Mouse (Mus musculus) left cerebral cortex, postnatal 10 days (tissue): ENCODE results near the gene Rtel1. TPM values are rescaled to one million over a fixed set of nuclear protein-coding genes. Genes with fewer than 3 reads are reported as not detected.
A peak's percentile ranks its signal among the peaks of the same experiment; 100 is the strongest.

ENCODE experiments used
- DNase-seq, 2 experiments: peaks; one replicate each; pipeline ENCODE4 v3.0.0; 2021 to 2022; ENCODE audit warnings: low spot score in 2 of 2, mixed read lengths in 1 of 2; ENCODE audit errors: extremely low spot score in 1 of 2
- intact Hi-C: fragments of 180-260 bp; cut with DNase I; formaldehyde crosslinking; loops from one replicate; pipeline ENCODE4 v1.15.1; 2025
- total RNA-seq, 2 experiments: library from RNA; stranded (reverse); gene quantifications; 2 replicates each; pipeline ENCODE4 v1.2.3; 2021

The Rtel1 gene
- total RNA-seq: 10 to 100 TPM; 41.1 to 46.6 TPM

DNA sequence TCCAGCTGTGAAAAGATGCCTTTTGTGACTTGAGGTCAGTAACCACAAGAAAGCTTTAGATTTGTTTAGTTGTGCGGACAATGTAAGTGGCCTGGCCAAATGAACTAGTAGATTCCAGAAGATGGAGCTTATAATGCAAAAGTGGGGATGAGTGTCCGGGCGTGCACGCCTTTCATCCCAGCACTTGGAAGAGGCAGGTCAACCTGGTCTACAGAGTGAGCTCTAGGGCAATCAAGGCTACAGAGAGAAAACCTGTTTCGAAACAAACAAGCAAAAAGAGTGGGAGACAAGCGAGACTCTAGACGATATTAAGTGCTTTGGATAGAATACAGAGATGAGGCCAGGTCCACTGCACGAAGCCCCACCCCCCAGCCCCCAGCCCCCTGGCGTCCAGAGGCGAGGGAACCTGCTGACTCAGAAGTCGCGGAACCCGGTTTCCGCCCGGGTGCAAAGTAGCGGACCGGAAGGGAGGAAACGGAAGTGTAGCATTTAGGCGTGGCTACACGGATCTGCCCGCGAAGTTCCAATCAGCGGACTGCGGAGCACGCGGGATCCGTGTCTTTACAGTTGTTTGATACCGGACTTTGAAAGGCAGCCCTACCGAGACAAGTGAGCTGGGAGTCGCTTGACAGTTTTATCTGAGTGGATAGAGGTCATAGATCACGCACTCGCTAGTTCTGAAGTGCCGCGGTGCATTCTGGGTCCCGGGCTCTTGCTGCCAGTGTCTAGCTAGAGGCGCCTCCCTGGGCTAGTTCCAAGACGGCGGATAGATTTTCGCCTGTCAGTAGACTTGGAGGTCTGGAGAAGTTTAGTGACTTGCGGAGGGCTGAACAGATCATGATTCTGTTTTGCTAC lies at the start of gene Rtel1:
Gene Rtel1 (plus strand): TSS at position 492 of the 855 bp plus-strand sequence.
- intact Hi-C loops: no loop called here
- peak; percentile 81 to 89 for DNase-seq

DNA sequence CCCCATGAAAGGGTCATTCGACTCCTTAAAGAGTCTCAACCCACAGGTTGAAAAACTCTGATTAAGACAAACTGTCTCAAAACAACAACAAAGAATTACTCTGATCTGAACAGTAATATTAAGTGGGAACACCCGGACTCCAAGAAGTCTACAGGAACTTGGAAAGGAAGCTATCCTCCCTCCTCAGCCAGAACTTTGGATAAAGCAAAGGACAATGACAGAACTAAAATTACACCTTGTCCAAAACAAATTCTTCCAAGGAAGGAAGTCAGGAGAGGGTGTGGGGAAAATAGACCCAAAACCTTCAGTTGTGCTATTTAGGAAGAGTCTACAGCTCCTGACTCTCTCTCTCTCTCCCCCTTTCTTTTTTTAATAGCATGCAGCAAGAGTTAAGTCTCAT lies 47.4 kb upstream of the Rtel1 start:
- DNase-seq: no peak
- intact Hi-C loops: no loop called here

DNA sequence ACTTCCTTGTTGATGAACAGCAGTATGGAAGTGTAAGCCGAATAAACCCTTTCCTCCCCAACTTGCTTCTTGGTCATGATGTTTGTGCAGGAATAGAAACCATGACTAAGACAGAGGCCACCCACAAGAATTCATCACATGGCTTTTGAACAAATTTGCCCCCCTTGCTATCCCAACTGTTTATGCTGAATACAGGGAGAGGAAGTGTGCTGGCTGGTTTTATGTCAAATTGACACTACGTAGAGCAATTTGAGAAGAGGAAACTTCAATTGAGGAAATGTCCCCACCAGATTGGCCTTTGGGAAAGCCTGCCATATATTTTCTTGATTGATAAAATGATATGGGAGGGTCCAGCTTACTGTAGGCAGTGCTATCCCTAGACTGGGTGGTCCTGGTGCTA lies 45.7 kb upstream of the Rtel1 start:
- no peak for DNase-seq
- intact Hi-C loops: no loop called here

DNA sequence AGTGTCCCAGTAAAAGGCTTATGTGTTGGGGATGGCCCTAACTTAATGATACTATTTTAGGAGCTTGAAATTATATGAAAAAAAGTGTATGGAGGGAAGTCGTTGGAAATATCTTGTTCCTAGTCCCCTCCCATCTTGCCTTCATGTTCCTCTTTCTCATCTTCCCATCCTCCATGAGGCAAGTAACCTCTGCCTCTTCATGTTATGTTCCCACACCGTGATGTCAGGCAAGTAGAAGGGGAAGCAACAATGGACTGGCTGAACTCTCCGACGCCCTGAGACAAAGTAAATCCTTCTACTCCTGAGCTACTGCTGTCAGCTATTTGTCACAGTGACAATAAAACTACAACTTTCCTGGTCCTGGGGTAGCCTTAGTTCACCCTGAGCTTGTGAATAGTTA lies 44.9 kb upstream of the Rtel1 start:
- DNase-seq: no peak
- intact Hi-C loops: no loop called here

DNA sequence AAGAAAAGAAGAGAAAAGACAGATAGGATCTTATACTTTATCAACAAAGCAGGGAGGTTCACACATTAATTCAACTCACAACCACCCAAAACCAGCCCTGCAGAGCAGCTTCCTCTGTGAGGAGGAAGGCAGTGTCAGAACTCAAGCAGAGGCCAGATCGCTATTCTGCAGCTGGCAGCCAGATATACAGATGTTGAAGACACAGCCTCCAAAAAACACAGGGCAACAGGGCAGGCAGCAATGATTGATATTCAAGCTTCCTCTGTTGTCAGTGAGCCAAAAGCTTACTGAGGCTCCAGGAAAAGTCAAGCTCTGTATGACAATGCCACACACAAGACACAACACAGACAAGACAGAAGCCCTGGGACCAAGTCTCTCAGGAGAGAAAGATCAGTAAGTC lies 42.8 kb upstream of the Rtel1 start:
- DNase-seq: no peak
- intact Hi-C loops: no loop called here

DNA sequence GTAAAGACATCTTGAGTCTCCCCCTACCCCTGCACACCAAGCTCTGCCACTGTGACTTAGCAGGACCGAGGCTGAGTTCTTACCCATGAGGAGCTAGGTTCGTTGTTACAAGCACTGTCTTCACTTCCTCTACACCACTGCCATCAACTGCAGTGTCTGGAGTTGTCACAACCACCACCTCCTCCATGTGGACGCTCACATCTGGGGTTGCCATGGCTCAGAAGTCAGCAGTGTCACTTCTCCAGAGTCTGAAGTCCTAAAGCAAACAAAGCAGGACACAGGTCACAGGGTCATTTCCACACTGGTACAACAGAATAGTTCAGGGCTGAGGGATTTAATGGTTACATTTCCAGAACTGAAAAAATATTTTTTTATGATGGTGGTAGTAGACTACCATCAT lies 41.7 kb upstream of the Rtel1 start:
- DNase-seq: no peak
- intact Hi-C loops: no loop called here

DNA sequence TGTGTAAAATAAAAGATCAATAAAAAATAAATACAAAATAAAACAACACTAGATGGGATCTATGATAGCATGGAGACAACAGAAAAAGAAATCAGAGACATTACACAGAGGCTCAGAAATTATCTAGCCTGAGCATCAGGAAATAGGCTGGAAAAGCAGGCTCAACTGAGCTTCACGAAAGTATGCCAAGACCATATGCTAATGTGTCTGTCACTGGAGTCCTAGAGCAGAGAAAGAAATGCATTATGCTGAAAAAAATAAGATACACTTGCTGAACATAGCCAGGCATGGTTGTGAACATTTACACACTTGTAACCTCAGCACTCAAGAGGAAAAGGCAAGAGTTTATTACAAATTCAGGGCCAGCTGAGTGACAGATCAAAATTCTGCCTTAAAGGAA lies 39.6 kb upstream of the Rtel1 start:
- intact Hi-C loops: no loop called here
- no peak for DNase-seq

DNA sequence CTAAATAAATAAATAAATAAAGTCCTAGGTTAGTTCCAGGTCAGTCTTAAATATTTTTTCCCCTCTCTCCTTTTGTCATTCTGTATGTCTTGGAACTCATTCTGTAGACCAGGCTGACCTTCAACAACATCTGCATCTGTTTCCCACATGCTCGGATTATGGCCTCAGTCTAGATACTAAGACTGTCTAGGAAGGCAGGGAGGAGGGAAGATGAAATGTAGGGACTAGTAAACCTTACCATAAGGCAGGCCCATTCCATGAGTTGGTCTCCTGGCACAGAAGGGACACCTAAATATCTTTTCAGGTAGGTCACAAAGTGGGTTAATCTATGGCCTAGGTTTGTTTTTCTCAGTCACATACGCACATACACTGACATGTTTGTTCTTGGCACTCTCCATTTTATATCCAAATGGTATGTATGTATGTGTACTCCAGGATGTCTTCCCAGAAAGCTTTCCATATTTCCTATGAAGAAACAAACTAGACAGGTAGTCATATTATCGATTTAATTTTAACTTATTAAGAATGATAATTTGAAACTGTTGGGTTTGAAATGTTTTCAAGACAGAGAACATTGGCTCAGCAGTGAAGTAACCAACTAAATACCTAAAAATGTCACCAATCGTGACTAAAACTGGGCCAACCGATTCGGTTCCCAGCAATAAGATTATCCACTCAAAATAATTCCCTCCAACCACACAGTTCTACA lies 32.8 kb upstream of the Rtel1 start:
- intact Hi-C loops: loop anchor here (5.0 kb wide), 1 partner anchor 99 kb away; the partner anchor contains the start of gene Ppdpf
- DNase-seq: no peak

DNA sequence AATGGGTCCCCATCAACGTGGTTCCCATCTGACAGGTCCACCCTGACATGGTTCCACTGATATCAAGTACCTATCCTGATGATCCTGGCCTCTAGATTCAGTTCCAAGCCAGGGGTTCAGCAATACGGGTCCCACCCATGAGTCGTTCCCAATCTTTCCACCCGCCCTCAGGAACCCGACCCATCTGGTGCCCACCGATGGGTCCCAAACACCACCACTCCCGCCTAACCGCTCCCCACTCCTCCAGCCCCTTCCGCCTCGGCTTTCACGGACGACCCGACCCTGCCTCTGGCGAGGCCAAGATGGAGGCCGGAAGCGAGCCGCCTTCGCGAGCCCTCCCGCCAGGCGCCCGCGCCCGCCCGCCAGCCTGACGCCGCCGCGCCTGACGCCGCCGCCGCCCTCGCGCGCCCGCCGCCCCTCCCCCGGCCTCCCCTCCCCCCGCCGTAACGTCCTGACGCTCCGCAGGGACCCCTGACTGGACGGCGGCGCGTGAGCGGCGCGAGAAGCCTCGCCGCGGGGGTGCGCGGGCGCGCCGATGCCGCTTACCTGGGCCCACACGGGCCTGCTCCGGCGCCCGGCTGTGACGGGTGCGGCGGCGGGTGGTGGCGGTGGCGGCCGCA lies 32.1 kb upstream of the Rtel1 start:
- peak; percentile 56 to 93 for DNase-seq
- intact Hi-C loops: loop anchor here (5.0 kb wide), 1 partner anchor 100 kb away; the partner anchor contains the start of gene Ppdpf

DNA sequence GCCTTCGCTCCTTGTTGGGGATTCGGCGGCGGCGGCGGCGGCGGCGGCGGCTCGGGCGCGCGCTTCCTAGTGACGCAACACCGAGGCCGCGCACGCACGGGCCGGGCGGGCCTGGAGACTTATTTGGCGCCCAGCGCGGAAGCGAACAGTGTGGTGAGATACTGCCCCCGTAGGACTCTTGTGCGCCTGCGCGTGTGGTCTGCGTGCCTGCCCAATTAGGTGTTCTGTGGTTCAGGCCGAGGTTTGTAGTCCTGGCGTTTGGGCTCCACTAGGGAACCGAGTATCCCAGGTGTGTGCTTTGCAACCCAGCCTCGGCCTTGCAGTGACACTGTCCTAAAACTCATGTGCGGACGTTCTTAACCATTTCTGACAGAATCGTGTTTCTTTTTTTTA lies 31.6 kb upstream of the Rtel1 start, which contains the start of gene Gmeb2:
Gene Gmeb2 (minus strand): TSS at position 78 of the 393 bp plus-strand sequence.
- peak; percentile 93 to 95 for DNase-seq
- intact Hi-C loops: loop anchor here (5.0 kb wide), 1 partner anchor 101 kb away; the partner anchor contains the start of gene Ppdpf

DNA sequence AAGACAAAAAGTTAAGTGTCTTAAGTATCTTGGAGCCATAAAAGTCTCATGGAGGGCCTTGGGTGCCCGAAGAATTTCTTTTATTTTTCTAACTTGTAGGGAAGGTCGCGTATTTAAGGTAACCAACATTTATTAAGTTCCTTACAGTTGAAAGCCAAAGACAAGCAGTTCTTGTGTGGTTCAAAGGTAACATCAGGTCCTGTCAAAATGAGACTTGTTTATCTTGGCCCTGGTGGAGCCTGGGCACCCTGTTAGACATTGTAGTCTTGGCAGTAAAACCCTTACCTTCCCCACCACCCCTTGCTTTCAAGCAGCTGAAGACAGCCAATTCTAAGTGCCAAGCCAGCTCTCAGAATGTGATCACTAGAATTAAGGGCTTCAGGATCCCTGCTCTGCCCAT lies 30.8 kb upstream of the Rtel1 start:
- intact Hi-C loops: loop anchor here (5.0 kb wide), 1 partner anchor 101 kb away; the partner anchor contains the start of gene Ppdpf
- DNase-seq: no peak

DNA sequence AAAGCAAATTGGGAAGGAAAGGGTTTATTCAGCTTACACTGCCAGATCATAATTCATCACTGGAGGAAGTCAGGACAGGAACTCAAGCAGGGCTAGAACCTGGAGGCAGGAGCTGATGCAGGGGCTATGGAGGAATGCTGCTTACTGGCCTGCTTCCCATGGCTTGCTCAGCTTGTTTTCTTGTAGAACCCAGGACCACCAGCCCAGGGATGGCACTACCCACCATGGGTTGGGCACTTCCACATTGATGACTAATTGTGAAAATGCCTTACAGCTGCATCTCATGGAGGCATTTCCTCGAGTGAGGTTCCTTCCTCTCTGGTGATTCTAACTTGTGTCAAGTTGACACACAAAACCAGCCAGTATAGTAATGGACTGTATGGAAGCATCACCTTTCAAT lies 28.6 kb upstream of the Rtel1 start:
- intact Hi-C loops: no loop called here
- no peak for DNase-seq

DNA sequence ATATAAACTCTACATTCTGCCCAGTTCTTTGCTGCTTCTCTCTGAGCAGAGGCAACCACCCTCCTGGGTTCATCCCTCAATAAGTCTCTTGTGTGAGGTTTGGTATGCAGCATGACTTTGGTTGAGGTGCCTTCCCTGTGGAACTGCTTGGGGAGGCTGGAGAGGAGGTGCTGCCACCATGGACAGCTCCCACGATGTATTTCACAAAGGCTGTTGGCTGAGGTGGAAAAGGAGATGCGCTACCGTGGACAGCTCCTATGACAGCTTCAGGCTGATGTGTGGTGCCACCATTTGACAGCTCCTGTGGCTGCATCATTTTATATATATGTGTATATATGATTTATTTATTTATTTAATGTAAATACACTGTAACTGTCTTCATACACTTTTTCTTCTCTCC lies 17.5 kb upstream of the Rtel1 start:
- DNase-seq: no peak

DNA sequence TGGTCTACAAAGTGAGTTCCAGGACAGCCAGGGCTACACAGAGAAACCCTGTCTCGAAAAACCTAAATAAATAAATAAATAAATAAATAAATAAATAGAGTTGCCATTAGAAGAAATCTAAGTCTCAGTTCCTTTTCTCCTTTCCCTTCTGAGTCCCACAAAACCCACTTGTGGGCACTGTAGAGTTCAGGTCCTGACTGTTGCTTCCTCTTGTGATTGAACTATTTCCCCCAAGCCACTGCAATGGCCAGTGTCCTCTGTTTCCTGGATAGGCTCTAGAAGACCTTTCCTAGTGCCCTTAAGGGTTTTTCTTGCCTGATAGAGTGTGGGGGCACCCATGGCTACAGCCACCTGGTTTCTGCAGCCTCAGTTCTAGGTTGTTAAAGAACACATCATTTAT lies 14.6 kb upstream of the Rtel1 start:
- no peak for DNase-seq
- intact Hi-C loops: no loop called here

More for the DNA sequence above, 17.5 kb upstream of the Rtel1 start:
- intact Hi-C loops: no loop called here

DNA sequence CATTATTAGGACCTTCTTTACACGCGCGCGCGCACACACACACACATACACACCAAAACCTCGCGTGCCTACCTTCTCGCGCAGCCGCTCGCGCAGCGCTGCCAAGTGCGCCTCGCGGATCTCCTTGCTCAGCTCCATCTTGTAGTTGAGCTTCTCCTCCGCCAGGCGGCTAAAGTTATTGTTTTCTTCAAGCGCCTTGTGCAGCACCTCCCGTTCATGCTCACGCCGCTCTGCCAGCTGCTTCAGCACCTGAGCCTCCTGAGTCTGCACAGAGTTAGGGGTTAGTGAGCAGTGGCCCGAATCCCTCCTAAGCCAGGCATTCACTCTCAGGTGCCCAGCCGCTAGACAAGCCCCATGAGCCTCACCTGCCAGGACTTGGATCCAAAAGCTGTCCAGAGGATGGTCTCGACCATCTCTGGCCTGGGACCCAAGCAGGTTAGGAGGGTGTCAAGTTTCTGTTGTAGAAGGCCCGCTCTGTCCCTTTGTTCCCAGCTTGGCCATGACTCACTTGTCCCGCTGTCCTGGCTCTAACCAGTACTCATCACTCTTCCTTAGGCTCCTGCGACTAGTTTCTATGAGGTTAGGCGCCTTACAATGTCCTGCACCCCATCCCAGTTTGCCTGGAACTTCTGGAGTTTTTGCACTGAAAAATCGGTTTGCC lies 12.3 kb upstream of the Rtel1 start:
- DNase-seq: peak; percentile 61 to 68
- intact Hi-C loops: no loop called here

DNA sequence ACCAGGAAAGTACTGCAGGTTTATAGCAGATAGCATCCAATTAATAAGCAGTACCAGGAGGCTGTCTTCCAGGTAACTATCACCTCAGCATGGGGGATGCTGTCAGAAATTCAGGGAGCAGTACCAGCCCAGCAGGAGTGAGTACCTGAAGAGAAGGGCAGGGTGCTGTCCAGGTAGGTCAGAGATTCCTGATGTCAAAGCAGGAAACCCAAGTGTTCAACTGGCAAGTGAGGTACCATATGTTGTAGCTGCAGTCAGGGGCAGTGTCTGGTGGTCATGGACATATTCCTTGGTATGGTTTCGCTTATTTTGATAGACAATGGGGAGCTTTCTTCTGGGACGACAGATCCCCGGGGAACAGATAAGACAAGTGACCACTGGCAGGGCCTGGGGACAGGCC lies 7.1 kb upstream of the Rtel1 start:
- intact Hi-C loops: no loop called here
- DNase-seq: no peak

DNA sequence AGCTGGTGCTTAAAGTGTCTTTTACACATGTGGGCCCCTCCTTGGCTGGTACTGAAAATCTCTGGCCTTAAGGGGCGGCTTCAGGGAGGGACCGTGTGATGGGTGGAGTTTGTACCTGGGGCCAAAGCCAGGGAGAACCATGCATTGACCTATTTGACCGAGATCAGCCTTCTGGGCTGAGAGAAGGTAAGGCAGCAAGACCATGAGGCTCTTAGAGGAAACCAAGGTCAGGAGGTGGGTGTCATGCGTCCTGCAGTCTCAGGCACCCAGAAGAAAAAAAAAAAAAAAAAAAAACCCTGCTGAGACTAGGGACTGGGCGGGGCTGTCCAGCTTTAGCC lies 6.6 kb upstream of the Rtel1 start:
- intact Hi-C loops: no loop called here
- no peak for DNase-seq

DNA sequence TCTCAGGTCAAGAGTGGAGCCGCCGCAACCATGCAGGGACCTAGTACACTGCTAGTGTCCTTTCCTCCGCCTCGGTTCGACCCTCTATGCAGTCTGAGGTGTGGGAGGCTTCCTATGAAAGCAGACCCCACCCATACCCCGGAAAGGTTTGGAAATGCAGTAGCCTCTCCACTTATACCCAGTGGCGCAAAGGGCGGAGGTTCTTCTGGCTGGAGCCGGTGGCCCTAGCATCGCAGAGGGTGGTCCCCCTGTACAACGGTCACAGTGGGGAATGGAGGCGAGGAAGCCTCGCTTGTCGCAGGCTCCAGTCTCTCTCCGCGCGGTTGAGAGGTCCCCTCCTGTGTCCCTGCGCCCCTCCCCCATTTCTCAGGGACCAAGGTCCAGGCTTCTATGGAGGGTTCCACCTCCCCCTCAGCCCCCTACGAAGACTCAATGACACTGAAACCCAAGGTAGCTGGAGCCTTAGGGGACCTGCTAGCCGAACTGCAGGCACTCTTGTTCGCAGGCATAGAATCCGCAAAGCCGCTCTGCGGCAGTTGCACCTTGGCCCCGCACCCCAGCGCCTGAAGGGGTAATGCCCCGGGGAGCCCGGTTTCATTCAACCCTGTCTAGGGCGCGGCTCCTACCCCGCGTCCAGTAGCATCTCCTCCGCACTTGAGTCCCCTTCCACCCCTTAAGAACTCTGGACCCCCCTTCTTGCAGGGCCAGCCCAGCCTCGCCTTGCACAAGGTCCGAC lies 6.0 kb upstream of the Rtel1 start:
- intact Hi-C loops: no loop called here
- peak in 1 of 2 experiments; percentile 58 for DNase-seq
